Mouse (Mus musculus): ENCODE data around the gene Vwc2l. TPM values are rescaled to one million over a fixed set of nuclear protein-coding genes. Genes with fewer than 3 reads are reported as not detected.

Vwc2l gene
- not detected for polyA plus RNA-seq (2017; shearing (Covaris generic))

GRCm38 (mm10) chr1:70725655-70726066, at the start of gene Vwc2l:
Vwc2l (plus strand) TSS chr1:70725715.

